Mouse (Mus musculus) olfactory bulb, adult 2 months (tissue): Measurements from ENCODE around the gene Arl15.

ENCODE experiments used
- CTCF ChIP-seq: fragments of 200-500 bp; IDR thresholded peaks from 2 replicates; pipeline ENCODE4 v1.5.1; 2012; ENCODE audit warnings: low read depth, mild to moderate bottlenecking, low read length, moderate library complexity; ENCODE audit not compliant: insufficient read depth
- POLR2A ChIP-seq: fragments of 200-500 bp; IDR thresholded peaks from 2 replicates; pipeline ENCODE4 v1.6.1; 2012; ENCODE audit warnings: mild to moderate bottlenecking, low read depth, low read length, moderate library complexity; ENCODE audit not compliant: insufficient read depth

- no peak for TF ChIP-seq POLR2A
- no peak for TF ChIP-seq CTCF
Measured at GRCm38 (mm10) chr13:114068421-114068820, 274.1 kb downstream of the Arl15 start.
